Mouse (Mus musculus): Measurements from ENCODE around the gene Lsm7. TPM values are rescaled to one million over a fixed set of nuclear protein-coding genes. Genes with fewer than 3 reads are reported as not detected.
A peak's percentile ranks its signal among the peaks of the same experiment; 100 is the strongest.

Gene Lsm7
- polyA plus RNA-seq, 1 experiment: 150 TPM

- Histone ChIP-seq H3K36me3 (ENCODE audit: control insufficient read depth, insufficient read depth) (peaks cover 17% of the 10 kb centered on the region), H3K4me3 (no peak overlapping the region), H3ac (ENCODE audit: control insufficient read depth, insufficient read length) (no peak overlapping the region), H3K79me2 (ENCODE audit: control insufficient read depth, insufficient read depth) (peaks cover 15% of the 10 kb centered on the region), H3K27me3 (ENCODE audit: control insufficient read depth, insufficient read depth, insufficient read length) (no peaks in the 10 kb centered on the region), H3K4me2 (ENCODE audit: low read depth) (no peak overlapping the region)
- TF ChIP-seq CEBPB (IDR thresholded peaks at IDR 0.05; ENCODE audit: insufficient read depth, poor library complexity, severe bottlenecking): no peak
- TF ChIP-seq MYOD1 (IDR thresholded peaks at IDR 0.05; ENCODE audit: control insufficient read depth in 1 of 3, insufficient read length in 2 of 3, low read depth in 2 of 3): no peak
- no peak for TF ChIP-seq MYOG (IDR thresholded peaks at IDR 0.05; ENCODE audit: control insufficient read depth in 1 of 3, insufficient read depth in 1 of 3, insufficient read length in 2 of 3, low read depth in 2 of 3)
- no peak for TF ChIP-seq E2F4 (IDR thresholded peaks at IDR 0.05; ENCODE audit: insufficient read depth)
- no peak for TF ChIP-seq REST (IDR thresholded peaks at IDR 0.05; ENCODE audit: insufficient read depth, insufficient read length)
- no peak for TF ChIP-seq POLR2AphosphoS2 (IDR thresholded peaks at IDR 0.05; ENCODE audit: insufficient read length, low read depth)
- no peak for TF ChIP-seq USF1 (IDR thresholded peaks at IDR 0.05; ENCODE audit: low read depth)
- TF ChIP-seq MAX (IDR thresholded peaks at IDR 0.05; ENCODE audit: low read depth): no peak
- no peak for TF ChIP-seq TCF12 (IDR thresholded peaks at IDR 0.05; ENCODE audit: insufficient read depth, poor library complexity, severe bottlenecking)
- TF ChIP-seq SRF (IDR thresholded peaks at IDR 0.05; ENCODE audit: control insufficient read depth, insufficient read length, low read depth): no peak
- no peak for TF ChIP-seq TCF3 (IDR thresholded peaks at IDR 0.05; ENCODE audit: insufficient read length, low read depth)
- TF ChIP-seq POLR2A (IDR thresholded peaks at IDR 0.05; ENCODE audit: insufficient read length, low read depth): no peak
Observed at GRCm38 (mm10) chr10:80805322-80805721, 49.7 kb downstream of the Lsm7 start.

DNA sequence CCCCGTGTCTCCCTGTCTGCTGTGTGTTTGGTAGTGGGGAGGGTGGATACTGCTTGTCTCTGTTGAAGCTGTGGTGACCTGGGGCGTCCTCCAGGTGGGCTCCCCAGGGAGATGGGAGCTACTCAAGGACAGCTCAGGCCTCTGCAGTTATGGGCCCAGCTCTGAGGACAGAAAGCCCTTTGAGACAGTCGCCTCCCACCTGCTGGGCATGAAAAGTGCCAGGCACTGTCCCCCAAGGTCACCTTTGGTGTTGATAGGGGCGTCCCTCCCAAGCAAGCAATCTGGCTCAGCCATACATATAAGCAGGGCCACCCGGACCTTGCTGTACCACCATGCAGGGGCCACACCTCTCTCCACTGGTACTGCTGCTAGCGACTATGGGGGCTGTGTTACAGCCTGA is 50.1 kb downstream of the Lsm7 start, which contains the start of gene Amh:
Amh (plus strand) TSS at position 328 of the 400 bp plus-strand sequence.
- Histone ChIP-seq H3K4me2 (ENCODE audit: low read depth) (no peak within 1 kb of the TSS), H3K36me3 (ENCODE audit: control insufficient read depth, insufficient read depth) (peaks cover 17% of the 10 kb centered on the region), H3K79me2 (ENCODE audit: control insufficient read depth, insufficient read depth) (peaks cover 19% of the 10 kb centered on the region), H3K27me3 (ENCODE audit: control insufficient read depth, insufficient read depth, insufficient read length) (no peaks in the 10 kb centered on the region), H3ac (ENCODE audit: control insufficient read depth, insufficient read length) (no peak within 1 kb of the TSS), H3K4me3 (no peak within 1 kb of the TSS)
- TF ChIP-seq POLR2AphosphoS2 (IDR thresholded peaks at IDR 0.05; ENCODE audit: insufficient read length, low read depth) (no peak), E2F4 (IDR thresholded peaks at IDR 0.05; ENCODE audit: insufficient read depth) (no peak), TCF3 (IDR thresholded peaks at IDR 0.05; ENCODE audit: insufficient read length, low read depth) (no peak), MYOG (IDR thresholded peaks at IDR 0.05; ENCODE audit: control insufficient read depth in 1 of 3, insufficient read depth in 1 of 3, insufficient read length in 2 of 3, low read depth in 2 of 3) (no peak), USF1 (IDR thresholded peaks at IDR 0.05; ENCODE audit: low read depth) (no peak), MAX (IDR thresholded peaks at IDR 0.05; ENCODE audit: low read depth) (no peak)

DNA sequence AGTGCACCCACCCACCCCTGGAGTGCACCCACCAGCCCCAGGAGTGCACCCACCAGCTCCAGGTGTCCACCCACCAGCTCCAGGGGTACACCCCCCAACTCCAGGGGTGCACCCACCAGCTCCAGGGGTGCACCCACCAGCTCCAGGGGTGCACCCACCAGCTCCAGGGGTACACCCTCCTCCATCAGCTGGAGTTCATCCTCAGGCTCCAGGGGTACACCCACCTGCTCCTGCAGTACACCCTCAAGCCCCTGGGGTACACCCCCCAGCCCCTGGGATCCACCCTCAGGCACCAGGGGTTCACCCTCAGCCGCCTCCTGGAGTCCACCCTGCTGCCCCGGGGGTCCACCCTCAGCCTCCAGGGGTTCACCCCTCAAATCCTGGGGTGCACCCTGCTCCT is 50.7 kb downstream of the Lsm7 start:
- Histone ChIP-seq H3K4me3 (no peak overlapping the region), H3K79me2 (ENCODE audit: control insufficient read depth, insufficient read depth) (peaks cover 24% of the 10 kb centered on the region), H3ac (ENCODE audit: control insufficient read depth, insufficient read length) (no peak overlapping the region), H3K36me3 (ENCODE audit: control insufficient read depth, insufficient read depth) (peaks cover 17% of the 10 kb centered on the region), H3K27me3 (ENCODE audit: control insufficient read depth, insufficient read depth, insufficient read length) (no peaks in the 10 kb centered on the region), H3K4me2 (ENCODE audit: low read depth) (no peak overlapping the region)
- TF ChIP-seq POLR2A (IDR thresholded peaks at IDR 0.05; ENCODE audit: insufficient read length, low read depth): no peak
- TF ChIP-seq TCF12 (IDR thresholded peaks at IDR 0.05; ENCODE audit: insufficient read depth, poor library complexity, severe bottlenecking): no peak
- no peak for TF ChIP-seq REST (IDR thresholded peaks at IDR 0.05; ENCODE audit: insufficient read depth, insufficient read length)
- no peak for TF ChIP-seq USF1 (IDR thresholded peaks at IDR 0.05; ENCODE audit: low read depth)
- TF ChIP-seq CEBPB (IDR thresholded peaks at IDR 0.05; ENCODE audit: insufficient read depth, poor library complexity, severe bottlenecking): no peak
- TF ChIP-seq MAX (IDR thresholded peaks at IDR 0.05; ENCODE audit: low read depth): no peak
- TF ChIP-seq SRF (IDR thresholded peaks at IDR 0.05; ENCODE audit: control insufficient read depth, insufficient read length, low read depth): no peak
- no peak for TF ChIP-seq MYOD1 (IDR thresholded peaks at IDR 0.05; ENCODE audit: control insufficient read depth in 1 of 3, insufficient read length in 2 of 3, low read depth in 2 of 3)
- no peak for TF ChIP-seq MYOG (IDR thresholded peaks at IDR 0.05; ENCODE audit: control insufficient read depth in 1 of 3, insufficient read depth in 1 of 3, insufficient read length in 2 of 3, low read depth in 2 of 3)
- no peak for TF ChIP-seq E2F4 (IDR thresholded peaks at IDR 0.05; ENCODE audit: insufficient read depth)
- no peak for TF ChIP-seq TCF3 (IDR thresholded peaks at IDR 0.05; ENCODE audit: insufficient read length, low read depth)
- no peak for TF ChIP-seq POLR2AphosphoS2 (IDR thresholded peaks at IDR 0.05; ENCODE audit: insufficient read length, low read depth)

DNA sequence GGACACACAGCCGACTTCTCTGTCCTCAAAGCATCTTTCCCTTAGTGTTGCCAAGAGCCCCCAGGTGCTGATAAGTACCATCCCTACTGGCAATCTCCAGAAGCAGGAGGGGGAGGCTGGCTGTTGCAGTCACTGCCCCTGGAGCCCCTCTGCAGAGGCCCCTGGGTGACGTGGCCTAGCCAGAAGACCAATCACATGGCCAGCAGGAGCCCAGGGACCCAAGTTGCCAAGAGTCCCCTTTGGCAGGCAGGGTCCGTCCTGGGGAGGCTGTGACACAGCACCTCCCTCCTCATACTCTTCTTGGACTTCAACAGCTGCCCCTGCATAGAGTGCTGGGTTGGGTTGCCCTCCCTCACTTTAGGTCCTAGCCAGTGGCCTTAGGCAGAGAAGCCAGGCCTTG is 52.0 kb downstream of the Lsm7 start:
- Histone ChIP-seq H3K4me2 (ENCODE audit: low read depth) (no peak overlapping the region), H3K4me3 (no peak overlapping the region), H3ac (ENCODE audit: control insufficient read depth, insufficient read length) (no peak overlapping the region), H3K27me3 (ENCODE audit: control insufficient read depth, insufficient read depth, insufficient read length) (no peaks in the 10 kb centered on the region), H3K79me2 (ENCODE audit: control insufficient read depth, insufficient read depth) (peaks cover 33% of the 10 kb centered on the region), H3K36me3 (ENCODE audit: control insufficient read depth, insufficient read depth) (peaks cover 17% of the 10 kb centered on the region)
- TF ChIP-seq MYOD1 (IDR thresholded peaks at IDR 0.05; ENCODE audit: control insufficient read depth in 1 of 3, insufficient read length in 2 of 3, low read depth in 2 of 3) (no peak), POLR2A (IDR thresholded peaks at IDR 0.05; ENCODE audit: insufficient read length, low read depth) (peak; percentile 10)

Other genes starting within 250 kb of the Lsm7 start
- 1.0 TPM for gene Gm49322, start 249.2 kb downstream of the Lsm7 start, polyA plus RNA-seq (2012; fragmentation: generic; extraction: Trizol)
- 178 TPM for gene Csnk1g2, start 232.4 kb downstream of the Lsm7 start, polyA plus RNA-seq (2012; fragmentation: generic; extraction: Trizol)
- 55.9 TPM for gene Btbd2, start 198.1 kb downstream of the Lsm7 start, polyA plus RNA-seq (2012; fragmentation: generic; extraction: Trizol)
- 119 TPM for gene Mknk2, start 177.1 kb downstream of the Lsm7 start, polyA plus RNA-seq (2012; fragmentation: generic; extraction: Trizol)
- gene Mob3a, start 153.2 kb downstream of the Lsm7 start, polyA plus RNA-seq (2012; fragmentation: generic; extraction: Trizol): 25.1 TPM
- gene Izumo4, start 153.0 kb downstream of the Lsm7 start, polyA plus RNA-seq (2012; fragmentation: generic; extraction: Trizol): 1.9 TPM
- 68.0 TPM for gene Ap3d1, start 112.9 kb downstream of the Lsm7 start, polyA plus RNA-seq (2012; fragmentation: generic; extraction: Trizol)
- gene Dot1l, start 100.0 kb downstream of the Lsm7 start, polyA plus RNA-seq (2012; fragmentation: generic; extraction: Trizol): 20.6 TPM
- 93.1 TPM for gene Sf3a2, start 57.0 kb downstream of the Lsm7 start, polyA plus RNA-seq (2012; fragmentation: generic; extraction: Trizol)
- 69.6 TPM for gene Plekhj1, start 56.6 kb downstream of the Lsm7 start, polyA plus RNA-seq (2012; fragmentation: generic; extraction: Trizol)
- gene Amh, start 50.0 kb downstream of the Lsm7 start, polyA plus RNA-seq (2012; fragmentation: generic; extraction: Trizol): 0.76 TPM
- 343 TPM for gene Jsrp1, start 41.7 kb downstream of the Lsm7 start, polyA plus RNA-seq (2012; fragmentation: generic; extraction: Trizol)
- gene Oaz1, start 28.6 kb downstream of the Lsm7 start, polyA plus RNA-seq (2012; fragmentation: generic; extraction: Trizol): 1,349 TPM
- 0.05 TPM for gene Lingo3, start 11.2 kb downstream of the Lsm7 start, polyA plus RNA-seq (2012; fragmentation: generic; extraction: Trizol)
- 31.0 TPM for gene Sppl2b, start 66 bp upstream of the Lsm7 start, polyA plus RNA-seq (2012; fragmentation: generic; extraction: Trizol)
- gene Tmprss9, start 16.6 kb upstream of the Lsm7 start, polyA plus RNA-seq (2012; fragmentation: generic; extraction: Trizol): 0.05 TPM
- 225 TPM for gene Timm13, start 45.8 kb upstream of the Lsm7 start, polyA plus RNA-seq (2012; fragmentation: generic; extraction: Trizol)
- gene Lmnb2, start 63.0 kb upstream of the Lsm7 start, polyA plus RNA-seq (2012; fragmentation: generic; extraction: Trizol): 65.2 TPM
- gene Gadd45b, start 74.9 kb upstream of the Lsm7 start, polyA plus RNA-seq (2012; fragmentation: generic; extraction: Trizol): 52.2 TPM
- gene Gng7, start 159.7 kb upstream of the Lsm7 start, polyA plus RNA-seq (2012; fragmentation: generic; extraction: Trizol): 0.47 TPM
- 0.42 TPM for gene Diras1, start 170.5 kb upstream of the Lsm7 start, polyA plus RNA-seq (2012; fragmentation: generic; extraction: Trizol)
- 21.8 TPM for gene Slc39a3, start 182.2 kb upstream of the Lsm7 start, polyA plus RNA-seq (2012; fragmentation: generic; extraction: Trizol)
- 192 TPM for gene Sgta, start 205.0 kb upstream of the Lsm7 start, polyA plus RNA-seq (2012; fragmentation: generic; extraction: Trizol)
- 139 TPM for gene Thop1, start 214.8 kb upstream of the Lsm7 start, polyA plus RNA-seq (2012; fragmentation: generic; extraction: Trizol)
- gene Creb3l3, start 243.7 kb upstream of the Lsm7 start, polyA plus RNA-seq (2012; fragmentation: generic; extraction: Trizol): 0.14 TPM